Mouse (Mus musculus): ENCODE measurements around the gene Gm26741. TPM values are rescaled to one million over a fixed set of nuclear protein-coding genes. Genes with fewer than 3 reads are reported as not detected.

The Gm26741 gene
- polyA plus RNA-seq, 1 experiment from 2014 or later, result not detected

DNA sequence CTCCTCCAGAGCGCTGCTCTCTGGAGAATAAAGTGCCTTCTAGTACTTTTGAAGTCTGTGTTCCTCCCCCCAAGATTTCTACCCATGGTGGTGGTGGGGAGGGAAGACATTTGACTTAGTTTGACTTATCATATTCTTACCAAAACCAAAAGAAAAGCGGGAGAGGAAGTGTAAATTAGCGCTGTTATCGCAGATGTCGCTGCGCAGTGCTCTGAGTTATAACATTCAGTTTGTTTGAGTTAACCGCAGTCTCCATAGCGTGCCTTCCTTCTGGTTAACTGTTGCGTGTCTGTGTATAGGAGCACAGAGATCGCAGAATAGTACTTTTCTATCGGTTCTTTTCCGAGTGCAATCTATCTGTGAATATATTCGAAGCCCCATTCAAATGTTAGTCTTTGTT is 46.6 kb downstream of the Gm26741 start:
- no peak overlapping the region for H3K27ac ChIP-seq (replicated peaks)
- 93% methylated on average over 13 of the region's 13 CpGs for WGBS
- no peaks in the 10 kb centered on the region for H3K9me3 ChIP-seq (replicated peaks)
- H3K27me3 ChIP-seq (ENCODE audit: low read depth, poor library complexity, severe bottlenecking), result no peaks in the 10 kb centered on the region
- H3K36me3 ChIP-seq, result no peaks in the 10 kb centered on the region
- DNase-seq (ENCODE audit: low spot score), result no peak
- no peaks in the 10 kb centered on the region for H3K4me1 ChIP-seq
- H3K4me3 ChIP-seq, result no peak overlapping the region

DNA sequence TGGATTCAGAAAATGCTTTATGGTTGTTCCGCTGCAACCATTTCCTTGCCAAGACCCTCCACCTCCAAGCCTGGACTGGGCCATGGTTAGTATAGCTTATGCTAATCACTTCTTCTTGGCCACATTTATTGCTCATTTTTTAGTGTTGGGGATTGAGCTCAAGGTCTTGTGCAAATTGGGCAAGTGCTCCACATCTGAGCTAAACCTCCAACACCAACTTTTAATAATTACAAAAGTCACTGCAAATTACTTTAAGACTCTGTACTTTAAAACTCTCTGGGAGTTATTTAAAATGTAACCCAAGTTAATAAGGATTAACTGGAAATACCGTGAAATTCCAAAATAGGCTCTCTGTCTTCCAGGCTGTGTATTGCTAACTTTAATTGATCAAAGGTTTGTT is 49.0 kb downstream of the Gm26741 start:
- H3K4me3 ChIP-seq, result no peak overlapping the region
- DNase-seq (ENCODE audit: low spot score), result no peak
- H3K36me3 ChIP-seq, result no peaks in the 10 kb centered on the region
- H3K27me3 ChIP-seq (ENCODE audit: low read depth, poor library complexity, severe bottlenecking), result no peaks in the 10 kb centered on the region
- H3K4me1 ChIP-seq, result no peaks in the 10 kb centered on the region
- 93% methylated on average over 2 of the region's 2 CpGs for WGBS
- no peaks in the 10 kb centered on the region for H3K9me3 ChIP-seq (replicated peaks)
- no peak overlapping the region for H3K27ac ChIP-seq (replicated peaks)

Other genes starting within 250 kb of the Gm26741 start
- gene Ros1, start 163.5 kb upstream of the Gm26741 start, polyA plus RNA-seq (2016; fragmentation: Nextera tagmentation; extraction: Ambion mirVana), result not detected in 2 replicates
- gene Dcbld1, start 125.1 kb upstream of the Gm26741 start, polyA plus RNA-seq (2016; fragmentation: Nextera tagmentation; extraction: Ambion mirVana), result 20.7 and 23.1 TPM in 2 replicates
- 16.1 and 18.4 TPM in 2 replicates for gene Gopc, start 23.4 kb downstream of the Gm26741 start, polyA plus RNA-seq (2016; fragmentation: Nextera tagmentation; extraction: Ambion mirVana)
- gene Nepn, start 30.2 kb downstream of the Gm26741 start, polyA plus RNA-seq (2016; fragmentation: Nextera tagmentation; extraction: Ambion mirVana), result not detected in 2 replicates
- gene Nus1, start 58.8 kb downstream of the Gm26741 start, polyA plus RNA-seq (2016; fragmentation: Nextera tagmentation; extraction: Ambion mirVana), result 11.3 and 13.1 TPM in 2 replicates

All from midbrain, embryonic 10.5 days (tissue).